Mouse (Mus musculus) myocyte (in vitro differentiated cells): ENCODE measurements around the gene Lrch4. TPM values are rescaled to one million over a fixed set of nuclear protein-coding genes. Genes with fewer than 3 reads are reported as not detected.

Experiments used
- H3K27me3 ChIP-seq: one replicate; pipeline ENCODE4 v1.6.1; 2011; ENCODE audit not compliant: control insufficient read depth, insufficient read depth, insufficient read length
- H3K36me3 ChIP-seq: one replicate; pipeline ENCODE4 v1.6.1; 2011; ENCODE audit not compliant: control insufficient read depth, insufficient read depth
- H3K4me2 ChIP-seq: one replicate; pipeline ENCODE4 v1.6.1; 2011; ENCODE audit warnings: low read depth, control low read depth
- H3K4me3 ChIP-seq: one replicate; pipeline ENCODE4 v1.5.1; 2011; ENCODE audit warnings: mild to moderate bottlenecking, control low read depth, moderate library complexity
- H3K79me2 ChIP-seq: one replicate; pipeline ENCODE4 v1.6.1; 2011; ENCODE audit not compliant: control insufficient read depth, insufficient read depth
- H3ac ChIP-seq: one replicate; pipeline ENCODE4 v1.6.1; 2011; ENCODE audit not compliant: control insufficient read depth, insufficient read length
- CEBPB ChIP-seq: IDR thresholded peaks from 2 replicates; pipeline ENCODE4 v1.6.1; 2011; ENCODE audit warnings: mild to moderate bottlenecking, moderate library complexity; ENCODE audit not compliant: poor library complexity, insufficient read depth, severe bottlenecking
- E2F4 ChIP-seq: IDR thresholded peaks from one replicate; pipeline ENCODE4 v1.6.1; 2011; ENCODE audit warnings: mild to moderate bottlenecking, control low read depth, moderate library complexity; ENCODE audit not compliant: insufficient read depth
- MAX ChIP-seq: IDR thresholded peaks from one replicate; pipeline ENCODE4 v1.6.1; 2011; ENCODE audit warnings: low read depth, mild to moderate bottlenecking, control low read depth
- MYOD1 ChIP-seq, 3 experiments: IDR thresholded peaks; one replicate each; pipeline ENCODE4 v1.6.1; 2011; ENCODE audit warnings: control low read depth in 2 of 3, low read depth in 2 of 3, mild to moderate bottlenecking in 2 of 3, moderate library complexity in 1 of 3; ENCODE audit not compliant: insufficient read length in 2 of 3, control insufficient read depth in 1 of 3
- MYOG ChIP-seq, 3 experiments: IDR thresholded peaks; one replicate each; pipeline ENCODE4 v1.6.1; 2011; ENCODE audit warnings: control low read depth in 2 of 3, low read depth in 2 of 3, mild to moderate bottlenecking in 2 of 3; ENCODE audit not compliant: insufficient read length in 2 of 3, control insufficient read depth in 1 of 3, insufficient read depth in 1 of 3
- POLR2A ChIP-seq: IDR thresholded peaks from one replicate; pipeline ENCODE4 v1.6.1; 2011; ENCODE audit warnings: low read depth, mild to moderate bottlenecking, control low read depth, moderate library complexity; ENCODE audit not compliant: insufficient read length
- POLR2AphosphoS2 ChIP-seq: IDR thresholded peaks from one replicate; pipeline ENCODE4 v1.6.1; 2011; ENCODE audit warnings: low read depth, control low read depth; ENCODE audit not compliant: insufficient read length
- REST ChIP-seq: IDR thresholded peaks from one replicate; pipeline ENCODE4 v1.6.1; 2011; ENCODE audit warnings: mild to moderate bottlenecking, control low read depth, moderate library complexity; ENCODE audit not compliant: insufficient read depth, insufficient read length
- SRF ChIP-seq: IDR thresholded peaks from one replicate; pipeline ENCODE4 v1.6.1; 2011; ENCODE audit warnings: low read depth; ENCODE audit not compliant: control insufficient read depth, insufficient read length
- TCF12 ChIP-seq: IDR thresholded peaks from one replicate; pipeline ENCODE4 v1.6.1; 2011; ENCODE audit warnings: mild to moderate bottlenecking, control low read depth; ENCODE audit not compliant: poor library complexity, insufficient read depth, severe bottlenecking
- TCF3 ChIP-seq: IDR thresholded peaks from one replicate; pipeline ENCODE4 v1.6.1; 2011; ENCODE audit warnings: low read depth, control low read depth; ENCODE audit not compliant: insufficient read length
- USF1 ChIP-seq: IDR thresholded peaks from one replicate; pipeline ENCODE4 v1.6.1; 2011; ENCODE audit warnings: low read depth, mild to moderate bottlenecking, control low read depth, moderate library complexity
- polyA plus RNA-seq: library from polyadenylated mRNA; unstranded; fragments of >200 nt; fragmentation: generic; extraction: Trizol; gene quantifications from one replicate; pipeline ENCODE4 v1.2.1, GENCODE M21; 2012; ENCODE audit warnings: missing spikeins

Lrch4 gene
- polyA plus RNA-seq, 1 experiment = 29.1 TPM

DNA sequence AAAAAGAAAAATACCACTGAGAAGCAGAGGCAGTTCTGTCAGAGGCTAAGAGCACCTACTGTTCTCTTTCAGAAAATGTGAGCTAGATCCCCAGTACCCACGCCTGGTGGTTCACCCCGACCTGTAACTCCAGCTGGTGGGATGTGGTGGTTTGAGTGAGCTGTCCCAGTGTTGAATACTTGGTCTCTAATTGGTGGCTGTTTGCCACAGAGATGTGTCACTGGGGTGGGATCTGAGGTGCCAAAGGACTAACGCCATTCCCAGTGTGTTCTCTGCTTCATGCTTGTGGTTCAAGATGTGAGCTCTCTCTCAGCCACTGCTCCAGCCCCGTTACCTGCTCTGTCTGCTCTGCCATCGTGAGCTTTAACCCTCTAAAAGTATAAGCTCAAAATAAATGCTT lies 38.4 kb upstream of the Lrch4 start:
- no peaks in the 10 kb centered on the region for H3K79me2 ChIP-seq
- H3K4me3 ChIP-seq = no peak overlapping the region
- no peaks in the 10 kb centered on the region for H3K36me3 ChIP-seq
- H3K4me2 ChIP-seq = no peak overlapping the region
- TF ChIP-seq MYOD1 (IDR thresholded peaks at IDR 0.05; ENCODE audit: control insufficient read depth in 1 of 3, insufficient read length in 2 of 3, low read depth in 2 of 3) (no peak), TCF12 (no peak), USF1 (no peak)
- H3ac ChIP-seq = no peak overlapping the region
- H3K27me3 ChIP-seq = no peaks in the 10 kb centered on the region

DNA sequence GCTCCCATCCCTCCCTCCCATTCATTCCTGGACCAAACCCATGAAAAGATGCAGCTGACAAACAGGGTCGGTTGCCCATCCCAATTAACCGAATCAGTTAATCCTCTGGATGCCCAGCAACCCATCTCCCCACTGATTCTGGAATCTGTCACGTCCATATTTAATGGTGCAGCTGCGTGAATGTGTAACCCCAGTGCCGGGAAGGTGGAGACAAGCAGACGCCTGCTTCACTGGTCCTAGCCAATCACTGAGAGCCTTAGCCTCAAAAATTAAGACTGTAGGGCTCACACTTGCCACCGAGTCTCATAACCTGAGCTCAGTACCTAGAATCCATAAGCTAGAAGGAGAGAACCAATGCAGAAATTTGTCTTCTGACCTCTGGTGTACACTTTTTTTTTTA lies 33.0 kb upstream of the Lrch4 start:
- H3ac ChIP-seq = no peak overlapping the region
- TF ChIP-seq MYOG (IDR thresholded peaks at IDR 0.05; ENCODE audit: control insufficient read depth in 1 of 3, insufficient read depth in 1 of 3, insufficient read length in 2 of 3, low read depth in 2 of 3) (no peak), MYOD1 (IDR thresholded peaks at IDR 0.05; ENCODE audit: control insufficient read depth in 1 of 3, insufficient read length in 2 of 3, low read depth in 2 of 3) (no peak), USF1 (no peak), REST (no peak), TCF12 (no peak), MAX (no peak), E2F4 (no peak), POLR2AphosphoS2 (no peak), CEBPB (no peak), TCF3 (no peak), POLR2A (no peak), SRF (no peak)
- H3K79me2 ChIP-seq = no peaks in the 10 kb centered on the region
- no peaks in the 10 kb centered on the region for H3K27me3 ChIP-seq
- no peaks in the 10 kb centered on the region for H3K36me3 ChIP-seq
- H3K4me2 ChIP-seq = no peak overlapping the region
- no peak overlapping the region for H3K4me3 ChIP-seq

DNA sequence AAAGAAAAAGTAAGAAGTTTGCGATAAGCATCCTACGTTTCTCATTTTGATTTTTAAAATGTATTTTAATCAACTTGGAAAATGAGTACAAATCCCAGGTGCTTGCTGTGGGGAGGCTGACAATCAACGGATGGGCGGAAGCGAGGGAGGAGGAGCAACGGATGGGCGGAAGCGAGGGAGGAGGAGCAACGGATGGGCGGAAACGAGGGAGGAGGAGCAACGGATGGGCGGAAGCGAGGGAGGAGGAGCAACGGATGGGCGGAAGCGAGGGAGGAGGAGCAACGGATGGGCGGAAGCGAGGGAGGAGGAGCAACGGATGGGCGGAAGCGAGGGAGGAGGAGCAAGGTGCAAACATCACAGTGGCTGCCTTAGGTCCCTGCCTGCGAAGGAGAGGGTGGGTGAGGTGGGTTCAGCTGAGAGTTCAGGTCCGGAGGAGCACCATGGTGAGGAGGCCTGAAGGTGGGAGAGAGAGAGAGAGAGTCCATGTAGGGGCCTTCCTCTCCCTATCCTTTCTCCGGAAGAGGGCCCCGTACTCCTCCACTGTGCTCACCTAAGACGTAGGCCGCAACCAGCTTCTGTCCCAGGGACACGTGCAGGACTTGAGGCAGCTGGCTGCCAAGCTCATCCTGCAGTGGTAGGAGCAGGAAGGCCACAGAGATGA lies 32.2 kb upstream of the Lrch4 start:
- Histone ChIP-seq H3ac (no peak overlapping the region), H3K4me2 (no peak overlapping the region), H3K36me3 (no peaks in the 10 kb centered on the region), H3K79me2 (no peaks in the 10 kb centered on the region), H3K27me3 (no peaks in the 10 kb centered on the region), H3K4me3 (no peak overlapping the region)
- no peak for TF ChIP-seq CEBPB
- no peak for TF ChIP-seq POLR2A
- no peak for TF ChIP-seq TCF3
- no peak for TF ChIP-seq TCF12
- TF ChIP-seq REST = no peak

DNA sequence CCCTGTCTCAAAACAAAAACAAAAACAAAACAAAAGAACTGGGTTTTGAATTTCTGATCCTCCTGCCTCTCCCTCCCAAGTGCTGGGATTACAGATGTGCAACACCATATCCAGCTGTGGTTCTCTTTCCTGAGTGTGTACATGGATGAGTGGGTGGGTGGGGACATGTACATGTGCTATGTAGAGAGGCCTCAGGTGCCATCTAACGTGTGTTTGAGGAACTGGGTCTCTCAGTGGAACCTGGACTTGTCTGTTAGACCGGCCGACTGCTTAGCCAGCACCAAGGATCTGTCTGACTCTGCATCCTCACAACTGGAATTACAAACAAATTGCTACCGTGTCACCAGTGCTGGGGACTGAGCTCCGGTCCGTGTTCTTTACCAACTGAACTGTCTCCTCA lies 31.3 kb upstream of the Lrch4 start:
- Histone ChIP-seq H3K4me2 (no peak overlapping the region), H3K4me3 (no peak overlapping the region), H3ac (no peak overlapping the region), H3K27me3 (no peaks in the 10 kb centered on the region), H3K36me3 (no peaks in the 10 kb centered on the region), H3K79me2 (peaks cover 7% of the 10 kb centered on the region)
- no peak for TF ChIP-seq TCF12
- no peak for TF ChIP-seq CEBPB
- TF ChIP-seq MYOG (IDR thresholded peaks at IDR 0.05; ENCODE audit: control insufficient read depth in 1 of 3, insufficient read depth in 1 of 3, insufficient read length in 2 of 3, low read depth in 2 of 3) = no peak
- TF ChIP-seq POLR2AphosphoS2 = no peak
- no peak for TF ChIP-seq MAX
- TF ChIP-seq E2F4 = no peak

DNA sequence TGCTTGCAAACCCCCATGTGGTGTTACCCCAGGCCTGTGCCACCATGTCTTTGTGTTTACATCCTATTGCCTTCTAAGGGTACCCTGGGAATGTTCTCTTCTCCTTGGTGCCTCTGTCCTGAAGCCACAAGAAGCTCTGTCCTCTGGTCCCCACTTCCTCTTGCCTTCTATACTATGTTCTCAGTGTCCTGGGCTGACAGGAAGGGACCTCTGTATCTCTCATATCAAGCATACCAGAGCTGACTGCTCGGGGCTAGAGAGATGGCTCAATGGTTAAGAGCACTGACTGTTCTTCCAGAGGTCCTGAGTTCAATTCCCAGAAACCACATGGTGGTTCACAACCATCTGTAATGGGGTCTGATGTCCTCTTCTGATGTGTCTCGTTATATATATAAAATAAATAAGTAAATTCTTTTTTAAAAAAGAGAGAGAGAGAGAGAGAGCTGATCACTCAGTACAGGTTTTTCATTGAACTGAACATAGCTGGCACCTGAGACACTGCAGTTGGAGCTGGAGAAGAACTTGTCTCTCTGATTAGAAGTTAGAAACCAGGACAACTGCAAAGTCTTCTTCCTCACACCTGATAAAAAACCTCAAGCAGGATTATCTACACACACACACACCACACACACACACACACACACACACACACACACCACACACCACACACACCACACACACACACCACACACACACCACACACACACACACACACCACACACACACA lies 30.7 kb upstream of the Lrch4 start:
- no peak for TF ChIP-seq MYOD1 (IDR thresholded peaks at IDR 0.05; ENCODE audit: control insufficient read depth in 1 of 3, insufficient read length in 2 of 3, low read depth in 2 of 3)
- no peak for TF ChIP-seq USF1
- TF ChIP-seq POLR2AphosphoS2 = no peak
- no peak for TF ChIP-seq POLR2A
- no peak for TF ChIP-seq TCF12
- TF ChIP-seq REST = no peak
- no peak for TF ChIP-seq E2F4
- TF ChIP-seq TCF3 = no peak
- no peak for TF ChIP-seq CEBPB
- TF ChIP-seq MYOG (IDR thresholded peaks at IDR 0.05; ENCODE audit: control insufficient read depth in 1 of 3, insufficient read depth in 1 of 3, insufficient read length in 2 of 3, low read depth in 2 of 3) = no peak
- TF ChIP-seq MAX = no peak
- no peak for TF ChIP-seq SRF

More for the DNA sequence above, 30.7 kb upstream of the Lrch4 start:
- peaks cover 13% of the 10 kb centered on the region for H3K79me2 ChIP-seq
- H3K4me3 ChIP-seq = no peak overlapping the region
- H3K4me2 ChIP-seq = no peak overlapping the region
- no peaks in the 10 kb centered on the region for H3K27me3 ChIP-seq
- H3ac ChIP-seq = no peak overlapping the region
- H3K36me3 ChIP-seq = no peaks in the 10 kb centered on the region
